Mouse (Mus musculus) lung, postnatal 0 days (tissue): Measurements from ENCODE around the gene Plxdc2.

ENCODE experiments used
- CTCF ChIP-seq: IDR thresholded peaks from 2 replicates; pipeline ENCODE4 v1.5.1; 2016; ENCODE audit warnings: antibody characterized with exemption, mild to moderate bottlenecking
- EP300 ChIP-seq: IDR thresholded peaks from 2 replicates; pipeline ENCODE4 v1.6.1; 2016; ENCODE audit warnings: antibody characterized with exemption, mild to moderate bottlenecking, control low read depth

GRCm38 (mm10) chr2:16571169-16571751 lies 215.2 kb downstream of the Plxdc2 start:
- TF ChIP-seq CTCF (no peak), EP300 (no peak)
